Mouse (Mus musculus) kidney, adult 18-20 months (tissue): ENCODE measurements around the gene 2410141K09Rik.
"Not testable (repeated sequence)": the region's sequence is repeated elsewhere in the genome, so short reads cannot be mapped to it uniquely, and the experiment has no call there.

Source experiments
- DNase-seq: peaks from one replicate; pipeline ENCODE4 v3.0.0; 2021

The 2410141K09Rik gene

GRCm38 (mm10) chr13:66441018-66441417 lies at the start of gene 2410141K09Rik:
2410141K09Rik (minus strand) TSS chr13:66441118.
- DNase-seq = not testable (repeated sequence)

- DNase-seq = not testable (repeated sequence)
Measured at GRCm38 (mm10) chr13:66426858-66427257, 14.1 kb downstream of the 2410141K09Rik start.

GRCm38 (mm10) chr13:66414962-66415361 lies 26.0 kb downstream of the 2410141K09Rik start:
- not testable (repeated sequence) for DNase-seq
